Mouse (Mus musculus): ENCODE data around the gene Olfr896-ps1. TPM values are rescaled to one million over a fixed set of nuclear protein-coding genes. Genes with fewer than 3 reads are reported as not detected.

Olfr896-ps1 gene
- polyA plus RNA-seq (2014; fragmentation: Nextera tagmentation; extraction: Ambion mirVana) = not detected in 2 replicates

DNA sequence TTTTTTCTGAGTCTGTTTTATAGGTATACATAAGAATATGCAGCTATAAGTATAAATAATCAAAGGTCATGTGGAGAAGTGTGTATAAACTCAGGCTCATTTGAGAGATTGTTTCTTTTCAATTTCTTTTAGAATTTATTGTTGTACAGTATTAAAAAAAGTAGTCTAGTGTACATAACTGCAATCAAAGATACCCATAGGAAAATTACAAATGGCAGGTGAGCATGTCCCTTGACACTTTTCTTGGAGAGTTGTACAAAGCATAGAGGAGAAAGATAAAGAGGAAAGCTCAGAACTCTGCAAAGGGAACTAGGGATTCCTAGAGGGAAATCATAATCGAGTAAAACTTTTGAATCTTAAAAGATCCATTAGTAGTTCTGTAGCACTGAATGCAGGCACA, at the start of gene Olfr896-ps1:
Gene Olfr896-ps1 (plus strand): TSS at position 301 of the 400 bp plus-strand sequence.
- 97% methylated on average over 1 of the region's 1 CpGs for WGBS
- ATAC-seq (ENCODE audit: low FRiP score, low TSS enrichment) = no peak
- H3K4me1 ChIP-seq (ENCODE audit: control insufficient read depth, insufficient read depth, low read length) = no peaks in the 10 kb centered on the region

DNA sequence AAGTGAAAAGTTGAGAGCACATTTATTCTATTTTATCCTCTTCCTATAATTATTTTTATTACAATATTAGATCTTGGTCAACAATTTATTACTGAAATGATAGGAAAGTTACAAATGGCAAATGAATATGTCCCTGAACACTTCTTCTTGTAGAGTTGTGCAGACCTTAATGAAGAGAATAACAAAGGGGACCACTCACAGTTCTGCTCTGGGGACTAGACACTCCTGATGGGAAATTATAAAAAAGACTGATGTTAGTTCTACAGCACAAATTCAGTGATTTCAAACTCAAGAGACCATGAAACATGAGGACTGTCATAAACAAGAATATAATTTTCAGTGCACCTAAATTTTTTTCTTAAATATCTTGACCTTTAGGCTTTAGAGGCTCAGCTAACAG, 38.4 kb upstream of the Olfr896-ps1 start, which contains the start of gene Olfr143:
Gene Olfr143 (plus strand): TSS at position 301 of the 400 bp plus-strand sequence.
- no peak within 1 kb of the TSS for H3K9ac ChIP-seq (ENCODE audit: low read depth, low read length)
- ATAC-seq (ENCODE audit: low FRiP score, low TSS enrichment) = no peak
- H3K4me3 ChIP-seq (ENCODE audit: low read length) = no peak within 1 kb of the TSS
- H3K36me3 ChIP-seq (ENCODE audit: control insufficient read depth, insufficient read depth, low read length) = no peaks in the 10 kb centered on the region
- H3K4me1 ChIP-seq (ENCODE audit: control insufficient read depth, insufficient read depth, low read length) = no peaks in the 10 kb centered on the region
- H3K27me3 ChIP-seq (ENCODE audit: control insufficient read depth, insufficient read depth, low read length) = no peaks in the 10 kb centered on the region
- H3K9me3 ChIP-seq (ENCODE audit: control insufficient read depth, low read length) = no peaks in the 10 kb centered on the region
- H3K4me2 ChIP-seq (replicated peaks; ENCODE audit: low read depth, low read length) = no peak within 1 kb of the TSS
- no peak within 1 kb of the TSS for H3K27ac ChIP-seq (ENCODE audit: low read depth, low read length)

More for the DNA sequence above, at the start of gene Olfr896-ps1:
- Histone ChIP-seq H3K27ac (ENCODE audit: low read depth, low read length) (no peak within 1 kb of the TSS), H3K4me3 (ENCODE audit: low read length) (no peak within 1 kb of the TSS), H3K27me3 (ENCODE audit: control insufficient read depth, insufficient read depth, low read length) (no peaks in the 10 kb centered on the region), H3K36me3 (ENCODE audit: control insufficient read depth, insufficient read depth, low read length) (no peaks in the 10 kb centered on the region), H3K4me2 (replicated peaks; ENCODE audit: low read depth, low read length) (no peak within 1 kb of the TSS), H3K9me3 (ENCODE audit: control insufficient read depth, low read length) (no peaks in the 10 kb centered on the region), H3K9ac (ENCODE audit: low read depth, low read length) (no peak within 1 kb of the TSS)

DNA sequence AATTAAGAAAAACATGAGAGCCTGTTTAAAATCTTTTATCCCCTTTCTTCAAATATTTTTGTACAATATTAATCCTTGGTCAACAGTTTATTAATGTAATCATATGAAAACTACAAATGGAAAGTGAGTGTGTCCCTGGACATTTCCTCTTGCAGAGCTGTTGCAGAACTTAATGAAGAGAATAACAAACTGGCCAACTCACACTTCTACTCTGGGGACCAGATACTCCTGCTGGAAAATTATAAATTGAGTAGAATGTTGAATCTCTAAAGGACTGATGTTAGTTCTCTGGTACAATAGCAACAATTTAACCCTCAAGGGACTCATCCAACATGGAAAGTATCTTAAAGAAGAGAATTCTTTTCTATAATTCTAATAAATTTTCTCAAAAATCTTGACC, 23.4 kb upstream of the Olfr896-ps1 start, which contains the start of gene Olfr895:
Gene Olfr895 (plus strand): TSS at position 301 of the 400 bp plus-strand sequence.
- Histone ChIP-seq H3K9me3 (ENCODE audit: control insufficient read depth, low read length) (no peaks in the 10 kb centered on the region), H3K4me2 (replicated peaks; ENCODE audit: low read depth, low read length) (no peak within 1 kb of the TSS), H3K36me3 (ENCODE audit: control insufficient read depth, insufficient read depth, low read length) (no peaks in the 10 kb centered on the region), H3K27ac (ENCODE audit: low read depth, low read length) (no peak within 1 kb of the TSS), H3K9ac (ENCODE audit: low read depth, low read length) (no peak within 1 kb of the TSS), H3K4me1 (ENCODE audit: control insufficient read depth, insufficient read depth, low read length) (no peaks in the 10 kb centered on the region), H3K27me3 (ENCODE audit: control insufficient read depth, insufficient read depth, low read length) (no peaks in the 10 kb centered on the region), H3K4me3 (ENCODE audit: low read length) (no peak within 1 kb of the TSS)
- ATAC-seq (ENCODE audit: low FRiP score, low TSS enrichment) = no peak

DNA sequence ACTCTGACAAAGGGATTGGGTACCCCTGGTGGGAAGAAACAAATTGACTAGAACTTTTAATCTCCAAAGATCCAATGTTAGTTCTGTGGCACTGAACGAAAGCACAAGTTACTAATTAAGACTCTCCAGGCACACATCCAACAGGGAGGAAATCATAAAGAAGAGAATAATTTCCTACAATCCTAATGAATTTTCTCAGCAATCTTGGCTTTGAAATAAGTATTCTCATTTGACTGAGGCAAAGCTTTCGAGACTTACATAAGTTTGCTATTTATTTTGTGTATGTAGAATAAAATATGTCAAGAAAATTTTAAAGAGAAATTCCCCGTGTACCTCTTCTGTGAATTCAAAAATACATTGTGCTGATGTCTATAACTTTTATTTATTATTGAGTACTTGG, 37.9 kb downstream of the Olfr896-ps1 start, which contains the start of gene Olfr25:
Gene Olfr25 (plus strand): TSS at position 301 of the 400 bp plus-strand sequence.
- H3K4me2 ChIP-seq (replicated peaks; ENCODE audit: low read depth, low read length) = no peak within 1 kb of the TSS
- H3K4me1 ChIP-seq (ENCODE audit: control insufficient read depth, insufficient read depth, low read length) = no peaks in the 10 kb centered on the region
- no peaks in the 10 kb centered on the region for H3K27me3 ChIP-seq (ENCODE audit: control insufficient read depth, insufficient read depth, low read length)
- H3K4me3 ChIP-seq (ENCODE audit: low read length) = no peak within 1 kb of the TSS
- no peak for ATAC-seq (ENCODE audit: low FRiP score, low TSS enrichment)
- H3K9ac ChIP-seq (ENCODE audit: low read depth, low read length) = no peak within 1 kb of the TSS
- H3K9me3 ChIP-seq (ENCODE audit: control insufficient read depth, low read length) = no peaks in the 10 kb centered on the region
- H3K27ac ChIP-seq (ENCODE audit: low read depth, low read length) = no peak within 1 kb of the TSS
- 81% methylated on average over 3 of the region's 3 CpGs for WGBS
- no peaks in the 10 kb centered on the region for H3K36me3 ChIP-seq (ENCODE audit: control insufficient read depth, insufficient read depth, low read length)

Other genes with a start within 250 kb of the Olfr896-ps1 start
- not detected in 2 replicates for gene Olfr884, start 244.6 kb upstream of the Olfr896-ps1 start, polyA plus RNA-seq (2014; fragmentation: Nextera tagmentation; extraction: Ambion mirVana)
- not detected in 2 replicates for gene Olfr885, start 229.8 kb upstream of the Olfr896-ps1 start, polyA plus RNA-seq (2014; fragmentation: Nextera tagmentation; extraction: Ambion mirVana)
- not detected in 2 replicates for gene Olfr887, start 207.0 kb upstream of the Olfr896-ps1 start, polyA plus RNA-seq (2014; fragmentation: Nextera tagmentation; extraction: Ambion mirVana)
- gene Olfr888, start 183.0 kb upstream of the Olfr896-ps1 start, polyA plus RNA-seq (2014; fragmentation: Nextera tagmentation; extraction: Ambion mirVana) = not detected in 2 replicates
- gene Olfr889, start 175.9 kb upstream of the Olfr896-ps1 start, polyA plus RNA-seq (2014; fragmentation: Nextera tagmentation; extraction: Ambion mirVana) = 0.07 TPM in 1 of 2 replicates, not detected in the other
- gene Olfr890, start 148.6 kb upstream of the Olfr896-ps1 start, polyA plus RNA-seq (2014; fragmentation: Nextera tagmentation; extraction: Ambion mirVana) = not detected in 2 replicates
- gene Olfr891, start 110.3 kb upstream of the Olfr896-ps1 start, polyA plus RNA-seq (2014; fragmentation: Nextera tagmentation; extraction: Ambion mirVana) = not detected in 2 replicates
- not detected in 2 replicates for gene Olfr893, start 82.7 kb upstream of the Olfr896-ps1 start, polyA plus RNA-seq (2014; fragmentation: Nextera tagmentation; extraction: Ambion mirVana)
- gene Olfr894, start 73.1 kb upstream of the Olfr896-ps1 start, polyA plus RNA-seq (2014; fragmentation: Nextera tagmentation; extraction: Ambion mirVana) = not detected in 2 replicates
- not detected in 2 replicates for gene Olfr143, start 38.3 kb upstream of the Olfr896-ps1 start, polyA plus RNA-seq (2014; fragmentation: Nextera tagmentation; extraction: Ambion mirVana)
- gene Olfr895, start 23.3 kb upstream of the Olfr896-ps1 start, polyA plus RNA-seq (2014; fragmentation: Nextera tagmentation; extraction: Ambion mirVana) = not detected in 2 replicates
- not detected in 2 replicates for gene Olfr25, start 38.0 kb downstream of the Olfr896-ps1 start, polyA plus RNA-seq (2014; fragmentation: Nextera tagmentation; extraction: Ambion mirVana)
- not detected in 2 replicates for gene Olfr898, start 57.3 kb downstream of the Olfr896-ps1 start, polyA plus RNA-seq (2014; fragmentation: Nextera tagmentation; extraction: Ambion mirVana)
- gene Olfr250, start 75.8 kb downstream of the Olfr896-ps1 start, polyA plus RNA-seq (2014; fragmentation: Nextera tagmentation; extraction: Ambion mirVana) = not detected in 2 replicates
- not detected in 2 replicates for gene Olfr251, start 86.0 kb downstream of the Olfr896-ps1 start, polyA plus RNA-seq (2014; fragmentation: Nextera tagmentation; extraction: Ambion mirVana)
- gene Olfr147, start 110.6 kb downstream of the Olfr896-ps1 start, polyA plus RNA-seq (2014; fragmentation: Nextera tagmentation; extraction: Ambion mirVana) = not detected in 2 replicates
- gene Olfr901, start 138.3 kb downstream of the Olfr896-ps1 start, polyA plus RNA-seq (2014; fragmentation: Nextera tagmentation; extraction: Ambion mirVana) = not detected in 2 replicates
- not detected in 2 replicates for gene Olfr902, start 156.5 kb downstream of the Olfr896-ps1 start, polyA plus RNA-seq (2014; fragmentation: Nextera tagmentation; extraction: Ambion mirVana)
- not detected in 2 replicates for gene Olfr904, start 172.0 kb downstream of the Olfr896-ps1 start, polyA plus RNA-seq (2014; fragmentation: Nextera tagmentation; extraction: Ambion mirVana)
- not detected in 2 replicates for gene Olfr905, start 180.0 kb downstream of the Olfr896-ps1 start, polyA plus RNA-seq (2014; fragmentation: Nextera tagmentation; extraction: Ambion mirVana)
- not detected in 2 replicates for gene Olfr906, start 196.0 kb downstream of the Olfr896-ps1 start, polyA plus RNA-seq (2014; fragmentation: Nextera tagmentation; extraction: Ambion mirVana)
- not detected in 2 replicates for gene Olfr907, start 204.7 kb downstream of the Olfr896-ps1 start, polyA plus RNA-seq (2014; fragmentation: Nextera tagmentation; extraction: Ambion mirVana)
- gene Olfr911-ps1, start 230.5 kb downstream of the Olfr896-ps1 start, polyA plus RNA-seq (2014; fragmentation: Nextera tagmentation; extraction: Ambion mirVana) = not detected in 2 replicates
- gene Olfr910, start 246.7 kb downstream of the Olfr896-ps1 start, polyA plus RNA-seq (2014; fragmentation: Nextera tagmentation; extraction: Ambion mirVana) = not detected in 2 replicates